Mouse (Mus musculus): ENCODE measurements around the gene Tnp1. TPM values are rescaled to one million over a fixed set of nuclear protein-coding genes. Genes with fewer than 3 reads are reported as not detected.

The Tnp1 gene
- polyA plus RNA-seq, 1 experiment from 2014 or later = not detected

DNA sequence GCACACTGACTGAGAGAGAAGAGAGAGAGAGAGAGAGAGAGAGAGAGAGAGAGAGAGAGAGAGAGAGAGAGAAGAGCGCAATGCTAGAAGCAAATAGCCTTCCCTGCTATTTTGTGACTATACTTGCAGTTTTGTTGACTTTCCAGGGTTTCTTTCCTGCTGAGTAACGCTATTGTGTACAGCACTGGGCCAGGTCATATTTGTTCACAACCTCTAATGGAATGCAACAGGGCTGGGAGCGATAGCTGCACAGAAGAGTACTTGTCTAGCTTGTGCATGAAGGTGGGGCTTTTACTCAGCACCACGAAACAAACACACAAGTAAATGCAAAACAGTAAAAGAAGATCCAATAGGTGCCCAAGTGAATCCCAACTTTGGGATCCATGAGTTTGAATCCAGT, 11.7 kb upstream of the Tnp1 start:
- no peaks in the 10 kb centered on the region for H3K4me1 ChIP-seq (ENCODE audit: control insufficient read depth, insufficient read depth, low read length)
- no peak overlapping the region for H3K9ac ChIP-seq (ENCODE audit: low read length)
- ATAC-seq (ENCODE audit: low FRiP score) (no peak), DNase-seq (ENCODE audit: low spot score, missing footprints) (no peak)
- no peak overlapping the region for H3K4me2 ChIP-seq
- H3K9me3 ChIP-seq (ENCODE audit: control insufficient read depth, low read length) = no peaks in the 10 kb centered on the region
- H3K27me3 ChIP-seq (ENCODE audit: control insufficient read depth, insufficient read depth, low read length) = no peaks in the 10 kb centered on the region
- H3K27ac ChIP-seq (ENCODE audit: low read depth, low read length) = no peak overlapping the region
- no peak overlapping the region for H3K4me3 ChIP-seq (ENCODE audit: low read depth, low read length)
- 85% methylated on average over 4 of the region's 4 CpGs for WGBS
- H3K36me3 ChIP-seq (ENCODE audit: control insufficient read depth, insufficient read depth, low read length) = no peaks in the 10 kb centered on the region

GRCm38 (mm10) chr1:73026786-73027299, 11.1 kb upstream of the Tnp1 start:
- H3K27ac ChIP-seq (ENCODE audit: low read depth, low read length) = no peak overlapping the region
- no peaks in the 10 kb centered on the region for H3K9me3 ChIP-seq (ENCODE audit: control insufficient read depth, low read length)
- no peak for ATAC-seq (ENCODE audit: low FRiP score)
- H3K36me3 ChIP-seq (ENCODE audit: control insufficient read depth, insufficient read depth, low read length) = no peaks in the 10 kb centered on the region
- no peaks in the 10 kb centered on the region for H3K4me1 ChIP-seq (ENCODE audit: control insufficient read depth, insufficient read depth, low read length)
- WGBS = 82% methylated on average over 5 of the region's 5 CpGs
- H3K27me3 ChIP-seq (ENCODE audit: control insufficient read depth, insufficient read depth, low read length) = no peaks in the 10 kb centered on the region
- no peak overlapping the region for H3K4me3 ChIP-seq (ENCODE audit: low read depth, low read length)
- no peak for DNase-seq (ENCODE audit: low spot score, missing footprints)
- no peak overlapping the region for H3K4me2 ChIP-seq
- H3K9ac ChIP-seq (ENCODE audit: low read length) = no peak overlapping the region

GRCm38 (mm10) chr1:73026157-73026556, 10.4 kb upstream of the Tnp1 start:
- no peaks in the 10 kb centered on the region for H3K36me3 ChIP-seq (ENCODE audit: control insufficient read depth, insufficient read depth, low read length)
- H3K9ac ChIP-seq (ENCODE audit: low read length) = no peak overlapping the region
- H3K27ac ChIP-seq (ENCODE audit: low read depth, low read length) = no peak overlapping the region
- no peak for ATAC-seq (ENCODE audit: low FRiP score)
- no peaks in the 10 kb centered on the region for H3K27me3 ChIP-seq (ENCODE audit: control insufficient read depth, insufficient read depth, low read length)
- no peak overlapping the region for H3K4me3 ChIP-seq (ENCODE audit: low read depth, low read length)
- no peak overlapping the region for H3K4me2 ChIP-seq
- no peak for DNase-seq (ENCODE audit: low spot score, missing footprints)
- 91% methylated on average over 3 of the region's 3 CpGs for WGBS
- H3K9me3 ChIP-seq (ENCODE audit: control insufficient read depth, low read length) = no peaks in the 10 kb centered on the region
- H3K4me1 ChIP-seq (ENCODE audit: control insufficient read depth, insufficient read depth, low read length) = no peaks in the 10 kb centered on the region

DNA sequence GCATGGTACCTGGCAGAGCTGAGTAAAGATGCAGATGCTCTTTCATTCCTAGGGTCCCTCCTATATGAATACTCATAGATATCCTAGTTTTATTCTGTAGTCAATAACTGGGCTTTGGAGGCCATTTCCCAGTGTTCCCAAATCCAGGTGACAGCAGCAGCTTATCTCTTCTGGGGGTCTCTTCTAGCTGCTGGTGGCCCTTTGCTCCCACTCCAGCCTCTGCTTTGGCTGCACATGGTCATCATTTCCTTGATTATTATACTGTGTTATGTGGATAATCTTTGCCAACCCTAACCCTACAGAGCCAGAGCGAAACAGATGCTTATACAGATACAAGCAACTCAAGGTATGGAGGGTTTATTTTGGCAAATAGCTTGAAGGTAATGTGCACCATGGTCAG, 8.9 kb downstream of the Tnp1 start:
- no peak overlapping the region for H3K4me3 ChIP-seq (ENCODE audit: low read depth, low read length)
- no peak overlapping the region for H3K27ac ChIP-seq (ENCODE audit: low read depth, low read length)
- no peak overlapping the region for H3K4me2 ChIP-seq
- DNase-seq (ENCODE audit: low spot score, missing footprints) (no peak), ATAC-seq (ENCODE audit: low FRiP score) (no peak)
- 90% methylated on average over 1 of the region's 1 CpGs for WGBS
- no peak overlapping the region for H3K9ac ChIP-seq (ENCODE audit: low read length)
- no peaks in the 10 kb centered on the region for H3K36me3 ChIP-seq (ENCODE audit: control insufficient read depth, insufficient read depth, low read length)
- no peaks in the 10 kb centered on the region for H3K9me3 ChIP-seq (ENCODE audit: control insufficient read depth, low read length)
- H3K4me1 ChIP-seq (ENCODE audit: control insufficient read depth, insufficient read depth, low read length) = no peaks in the 10 kb centered on the region
- H3K27me3 ChIP-seq (ENCODE audit: control insufficient read depth, insufficient read depth, low read length) = no peaks in the 10 kb centered on the region

GRCm38 (mm10) chr1:73004890-73005289, 10.8 kb downstream of the Tnp1 start:
- no peak overlapping the region for H3K27ac ChIP-seq (ENCODE audit: low read depth, low read length)
- H3K27me3 ChIP-seq (ENCODE audit: control insufficient read depth, insufficient read depth, low read length) = no peaks in the 10 kb centered on the region
- no peaks in the 10 kb centered on the region for H3K9me3 ChIP-seq (ENCODE audit: control insufficient read depth, low read length)
- H3K4me3 ChIP-seq (ENCODE audit: low read depth, low read length) = no peak overlapping the region
- WGBS = 72% methylated on average over 2 of the region's 2 CpGs
- H3K4me2 ChIP-seq = no peak overlapping the region
- no peaks in the 10 kb centered on the region for H3K36me3 ChIP-seq (ENCODE audit: control insufficient read depth, insufficient read depth, low read length)
- ATAC-seq (ENCODE audit: low FRiP score) = no peak
- no peak for DNase-seq (ENCODE audit: low spot score, missing footprints)
- H3K4me1 ChIP-seq (ENCODE audit: control insufficient read depth, insufficient read depth, low read length) = no peaks in the 10 kb centered on the region
- H3K9ac ChIP-seq (ENCODE audit: low read length) = no peak overlapping the region

- 83% methylated on average over 5 of the region's 5 CpGs for whole genome bisulfite sequencing
- Histone ChIP-seq H3K4me2 (no peak overlapping the region), H3K27me3 (ENCODE audit: control insufficient read depth, insufficient read depth, low read length) (no peaks in the 10 kb centered on the region), H3K4me3 (ENCODE audit: low read depth, low read length) (no peak overlapping the region), H3K27ac (ENCODE audit: low read depth, low read length) (no peak overlapping the region), H3K9ac (ENCODE audit: low read length) (no peak overlapping the region), H3K4me1 (ENCODE audit: control insufficient read depth, insufficient read depth, low read length) (no peaks in the 10 kb centered on the region), H3K9me3 (ENCODE audit: control insufficient read depth, low read length) (no peaks in the 10 kb centered on the region), H3K36me3 (ENCODE audit: control insufficient read depth, insufficient read depth, low read length) (no peaks in the 10 kb centered on the region)
- ATAC-seq (ENCODE audit: low FRiP score) (no peak), DNase-seq (ENCODE audit: low spot score, missing footprints) (no peak)
Observed at GRCm38 (mm10) chr1:73002637-73003036, 13.1 kb downstream of the Tnp1 start.

GRCm38 (mm10) chr1:73001961-73002360, 13.7 kb downstream of the Tnp1 start:
- DNase-seq (ENCODE audit: low spot score, missing footprints) (no peak), ATAC-seq (ENCODE audit: low FRiP score) (no peak)
- Histone ChIP-seq H3K4me3 (ENCODE audit: low read depth, low read length) (no peak overlapping the region), H3K9ac (ENCODE audit: low read length) (no peak overlapping the region), H3K27me3 (ENCODE audit: control insufficient read depth, insufficient read depth, low read length) (no peaks in the 10 kb centered on the region), H3K4me2 (no peak overlapping the region), H3K36me3 (ENCODE audit: control insufficient read depth, insufficient read depth, low read length) (no peaks in the 10 kb centered on the region), H3K27ac (ENCODE audit: low read depth, low read length) (no peak overlapping the region), H3K9me3 (ENCODE audit: control insufficient read depth, low read length) (no peaks in the 10 kb centered on the region), H3K4me1 (ENCODE audit: control insufficient read depth, insufficient read depth, low read length) (no peaks in the 10 kb centered on the region)
- WGBS = 82% methylated on average over 5 of the region's 5 CpGs

GRCm38 (mm10) chr1:72994751-72995528, 20.8 kb downstream of the Tnp1 start:
- H3K36me3 ChIP-seq (ENCODE audit: control insufficient read depth, insufficient read depth, low read length) = no peaks in the 10 kb centered on the region
- DNase-seq (ENCODE audit: low spot score, missing footprints) = peak; percentile 76
- no peaks in the 10 kb centered on the region for H3K9me3 ChIP-seq (ENCODE audit: control insufficient read depth, low read length)
- ATAC-seq (ENCODE audit: low FRiP score) = no peak
- H3K9ac ChIP-seq (ENCODE audit: low read length) = no peak overlapping the region
- H3K27me3 ChIP-seq (ENCODE audit: control insufficient read depth, insufficient read depth, low read length) = no peaks in the 10 kb centered on the region
- H3K27ac ChIP-seq (ENCODE audit: low read depth, low read length) = no peak overlapping the region
- 92% methylated on average over 5 of the region's 5 CpGs for WGBS
- H3K4me2 ChIP-seq = no peak overlapping the region
- H3K4me3 ChIP-seq (ENCODE audit: low read depth, low read length) = no peak overlapping the region
- no peaks in the 10 kb centered on the region for H3K4me1 ChIP-seq (ENCODE audit: control insufficient read depth, insufficient read depth, low read length)

- 84% methylated on average over 2 of the region's 2 CpGs for WGBS
- no peak overlapping the region for H3K9ac ChIP-seq (ENCODE audit: low read length)
- H3K4me2 ChIP-seq = no peak overlapping the region
- H3K4me3 ChIP-seq (ENCODE audit: low read depth, low read length) = no peak overlapping the region
- H3K27ac ChIP-seq (ENCODE audit: low read depth, low read length) = no peak overlapping the region
- no peaks in the 10 kb centered on the region for H3K36me3 ChIP-seq (ENCODE audit: control insufficient read depth, insufficient read depth, low read length)
- no peak for DNase-seq (ENCODE audit: low spot score, missing footprints)
- no peaks in the 10 kb centered on the region for H3K27me3 ChIP-seq (ENCODE audit: control insufficient read depth, insufficient read depth, low read length)
- no peak for ATAC-seq (ENCODE audit: low FRiP score)
- H3K9me3 ChIP-seq (ENCODE audit: control insufficient read depth, low read length) = no peaks in the 10 kb centered on the region
- H3K4me1 ChIP-seq (ENCODE audit: control insufficient read depth, insufficient read depth, low read length) = no peaks in the 10 kb centered on the region
Observed at GRCm38 (mm10) chr1:72992944-72993464, 22.7 kb downstream of the Tnp1 start.
